In the genomic region with DNA sequence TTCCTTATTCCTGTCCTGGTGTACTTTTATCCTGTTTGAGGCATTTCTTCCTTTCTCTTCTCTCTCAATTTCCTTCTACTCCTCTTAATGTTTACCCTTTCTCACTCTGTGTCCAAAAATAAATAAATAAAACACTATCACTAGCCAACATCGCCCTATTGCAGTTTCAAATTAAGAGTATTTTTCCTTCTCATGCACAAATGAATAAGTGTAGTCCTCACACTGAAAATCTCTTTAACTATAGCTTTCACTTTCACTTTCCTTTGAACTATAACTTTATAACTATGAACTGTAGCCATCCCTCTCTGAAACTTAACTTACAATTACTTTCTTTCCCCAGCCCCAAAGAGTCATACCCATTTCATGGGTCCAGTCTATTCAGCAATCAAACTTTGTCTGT, we compare ENCODE assay signal across 22 mouse cellular contexts.
A peak's percentile ranks its signal among the peaks of the same experiment; 100 is the strongest.
DNase-seq lines count a peak whose midpoint lies in the region; ATAC-seq and TF ChIP-seq lines count a peak whose summit lies in the region.
"Had no signal": no experiment of that assay in that cellular context is flagged by ENCODE, and none has a peak within 500 bp of the region (broad histone marks: within the 10 kb centered on the region; RNA-seq: fewer than 3 reads in every experiment).

No protein-coding gene starts in this region.

- intact Hi-C loops in left cerebral cortex, postnatal 10 days (cut with DNase I): no loop called here

- peak; percentile 58 for DNase-seq in liver, adult 2 months (ENCODE audit: extremely low read depth, low read depth, low spot score)
- peak; percentile 54 for DNase-seq in 3T3-L1 (ENCODE audit: low read depth, low spot score)
- peak; percentile 65 for DNase-seq in A20 (ENCODE audit: low read depth, low spot score)
- DNase-seq in NIH3T3 (ENCODE audit: low read depth): peak; percentile 2
- no peak for DNase-seq in frontal cortex, postnatal 10 days (ENCODE audit: low spot score in 2 of 2)
- no peak for DNase-seq in spleen, postnatal 4 days (ENCODE audit: low spot score in 2 of 2)
- no peak for DNase-seq in left cerebral cortex, postnatal 10 days (ENCODE audit: extremely low spot score in 1 of 2, low spot score in 2 of 2)
- DNase-seq: cerebellum, adult 11 months; cerebellum, adult 9-11 months; kidney, adult 2 months; kidney, postnatal 4 days; left cerebral cortex, postnatal 4 days; lung, adult 18-20 months; lung, postnatal 4 days had no signal

- H3K4me2 ChIP-seq in liver, embryonic 12.5 days: no peak overlapping the region
- H3K4me2 ChIP-seq: embryonic facial prominence, embryonic 15.5 days; heart, embryonic 15.5 days; limb, embryonic 15.5 days had no signal

- H3K27me3 ChIP-seq in liver, adult 2 months (ENCODE audit: control insufficient read depth, insufficient read depth, low read length): no peaks in the 10 kb centered on the region
- H3K27me3 ChIP-seq in liver, embryonic 12.5 days (replicated peaks): no peaks in the 10 kb centered on the region
- H3K27me3 ChIP-seq: embryonic facial prominence, embryonic 15.5 days; heart, embryonic 15.5 days; limb, embryonic 15.5 days had no signal

- no peak overlapping the region for H3K27ac ChIP-seq in liver, adult 2 months (replicated peaks; ENCODE audit: insufficient read depth, low read depth, low read length)
- no peak overlapping the region for H3K27ac ChIP-seq in liver, embryonic 12.5 days
- H3K27ac ChIP-seq: embryonic facial prominence, embryonic 15.5 days; heart, embryonic 15.5 days; left cerebral cortex, adult 2 months; limb, embryonic 15.5 days; midbrain, embryonic 10.5 days had no signal

- ATAC-seq in liver, embryonic 12.5 days: no peak
- ATAC-seq: forebrain, embryonic 14.5 days; midbrain, embryonic 16.5 days had no signal

- no peaks in the 10 kb centered on the region for H3K36me3 ChIP-seq in liver, adult 2 months (ENCODE audit: control insufficient read depth, insufficient read depth, low read length)
- H3K36me3 ChIP-seq in liver, embryonic 12.5 days: no peaks in the 10 kb centered on the region
- H3K36me3 ChIP-seq: embryonic facial prominence, embryonic 15.5 days; heart, embryonic 15.5 days; limb, embryonic 15.5 days; midbrain, embryonic 10.5 days had no signal

- WGBS in liver, adult 2 months: 41% methylated on average over 1 of the region's 1 CpGs
- WGBS in liver, embryonic 12.5 days (ENCODE audit: insufficient replicate concordance): 46% methylated on average over 1 of the region's 1 CpGs

- H3K4me1 ChIP-seq in liver, adult 2 months (ENCODE audit: control insufficient read depth, insufficient read depth, low read length): no peaks in the 10 kb centered on the region
- no peaks in the 10 kb centered on the region for H3K4me1 ChIP-seq in liver, embryonic 12.5 days
- H3K4me1 ChIP-seq: embryonic facial prominence, embryonic 15.5 days; limb, embryonic 15.5 days; midbrain, embryonic 10.5 days had no signal

- H3K4me3 ChIP-seq in liver, adult 2 months (ENCODE audit: insufficient read depth, low read depth, low read length): no peak overlapping the region
- no peak overlapping the region for H3K4me3 ChIP-seq in liver, embryonic 12.5 days
- H3K4me3 ChIP-seq: embryonic facial prominence, embryonic 15.5 days; heart, embryonic 15.5 days; left cerebral cortex, adult 2 months; limb, embryonic 15.5 days; midbrain, embryonic 10.5 days had no signal

- H3K79me2 ChIP-seq in liver, adult 2 months (ENCODE audit: control insufficient read depth, insufficient read depth, low read length): no peaks in the 10 kb centered on the region

- H3K9me3 ChIP-seq in liver, embryonic 12.5 days (replicated peaks): no peaks in the 10 kb centered on the region
- H3K9me3 ChIP-seq: embryonic facial prominence, embryonic 15.5 days; heart, embryonic 15.5 days; limb, embryonic 15.5 days; midbrain, embryonic 10.5 days had no signal

- TF ChIP-seq POLR2A in liver, adult 2 months (IDR thresholded peaks at IDR 0.05; ENCODE audit: extremely low read depth, insufficient read depth, low read length): no peak

- no peak overlapping the region for H3K9ac ChIP-seq in liver, adult 2 months (ENCODE audit: low read depth, low read length)
- H3K9ac ChIP-seq in liver, embryonic 12.5 days: no peak overlapping the region
- H3K9ac ChIP-seq: embryonic facial prominence, embryonic 15.5 days; heart, embryonic 15.5 days; limb, embryonic 15.5 days had no signal

- TF ChIP-seq CTCF in liver, adult 2 months (IDR thresholded peaks at IDR 0.05; ENCODE audit: low read depth, low read length): no peak

Comparison
In these comparisons a context has a peak if more than half of its experiments do, and no peak if none do; other contexts are left out.
1. DNase-seq: peak in liver, adult 2 months (single experiment), 3T3-L1 (single experiment), A20 (single experiment) and NIH3T3 (single experiment); none in frontal cortex, postnatal 10 days (0 of 2), spleen, postnatal 4 days (0 of 2) and left cerebral cortex, postnatal 10 days (0 of 2).